Mouse (Mus musculus): ENCODE measurements at regions not wholly inside any gene's neighbourhood (a gene's known extent, or its start where the extent isn't known, plus 50 kb on each side); places are given as distances from the start of the nearest gene placed in this dataset.

- no peaks in the 10 kb centered on the region for H3K27me3 ChIP-seq (replicated peaks; ENCODE audit: control insufficient read depth, insufficient read depth, low read length)
- no peak for ATAC-seq
Measured at GRCm38 (mm10) chr19:60055121-60055874, 111.8 kb upstream of the Rab11fip2 start.

GRCm38 (mm10) chr19:60051151-60051550, 107.7 kb upstream of the Rab11fip2 start:
- Histone ChIP-seq H3K27me3 (replicated peaks; ENCODE audit: control insufficient read depth, insufficient read depth, low read length) (no peaks in the 10 kb centered on the region), H3K9ac (ENCODE audit: low read depth, low read length) (no peak overlapping the region), H3K4me2 (ENCODE audit: low read depth, low read length) (no peak overlapping the region), H3K4me3 (ENCODE audit: low read length) (no peak overlapping the region), H3K36me3 (ENCODE audit: control insufficient read depth, insufficient read depth, low read length) (no peaks in the 10 kb centered on the region), H3K27ac (ENCODE audit: low read length) (no peak overlapping the region), H3K4me1 (ENCODE audit: control insufficient read depth, insufficient read depth, low read length) (no peaks in the 10 kb centered on the region), H3K9me3 (ENCODE audit: control insufficient read depth, low read length) (no peaks in the 10 kb centered on the region)
- ATAC-seq = no peak
- WGBS = 67% methylated on average over 9 of the region's 9 CpGs

More at GRCm38 (mm10) chr19:60055121-60055874, 111.8 kb upstream of the Rab11fip2 start:
- no peak overlapping the region for H3K27ac ChIP-seq (ENCODE audit: low read length)
- no peak overlapping the region for H3K4me3 ChIP-seq (ENCODE audit: low read length)
- no peak overlapping the region for H3K4me2 ChIP-seq (ENCODE audit: low read depth, low read length)
- no peaks in the 10 kb centered on the region for H3K4me1 ChIP-seq (ENCODE audit: control insufficient read depth, insufficient read depth, low read length)
- 75% methylated on average over 4 of the region's 4 CpGs for WGBS
- H3K9me3 ChIP-seq (ENCODE audit: control insufficient read depth, low read length) = no peaks in the 10 kb centered on the region
- no peaks in the 10 kb centered on the region for H3K36me3 ChIP-seq (ENCODE audit: control insufficient read depth, insufficient read depth, low read length)
- no peak overlapping the region for H3K9ac ChIP-seq (ENCODE audit: low read depth, low read length)

GRCm38 (mm10) chr19:60040721-60041120, 97.3 kb upstream of the Rab11fip2 start:
- H3K27ac ChIP-seq (ENCODE audit: low read length) = no peak overlapping the region
- no peaks in the 10 kb centered on the region for H3K27me3 ChIP-seq (replicated peaks; ENCODE audit: control insufficient read depth, insufficient read depth, low read length)
- no peak for ATAC-seq
- no peak overlapping the region for H3K4me2 ChIP-seq (ENCODE audit: low read depth, low read length)
- H3K4me1 ChIP-seq (ENCODE audit: control insufficient read depth, insufficient read depth, low read length) = no peaks in the 10 kb centered on the region
- H3K4me3 ChIP-seq (ENCODE audit: low read length) = no peak overlapping the region
- no peak overlapping the region for H3K9ac ChIP-seq (ENCODE audit: low read depth, low read length)
- no peaks in the 10 kb centered on the region for H3K9me3 ChIP-seq (ENCODE audit: control insufficient read depth, low read length)
- no peaks in the 10 kb centered on the region for H3K36me3 ChIP-seq (ENCODE audit: control insufficient read depth, insufficient read depth, low read length)

GRCm38 (mm10) chr19:60032667-60033066, 89.2 kb upstream of the Rab11fip2 start:
- ATAC-seq = no peak
- WGBS = 83% methylated on average over 2 of the region's 2 CpGs

GRCm38 (mm10) chr19:60030212-60030788, 86.8 kb upstream of the Rab11fip2 start:
- Histone ChIP-seq H3K9ac (ENCODE audit: low read depth, low read length) (no peak overlapping the region), H3K4me1 (ENCODE audit: control insufficient read depth, insufficient read depth, low read length) (no peaks in the 10 kb centered on the region), H3K4me3 (ENCODE audit: low read length) (no peak overlapping the region), H3K27ac (ENCODE audit: low read length) (no peak overlapping the region), H3K4me2 (ENCODE audit: low read depth, low read length) (no peak overlapping the region), H3K27me3 (replicated peaks; ENCODE audit: control insufficient read depth, insufficient read depth, low read length) (no peaks in the 10 kb centered on the region), H3K36me3 (ENCODE audit: control insufficient read depth, insufficient read depth, low read length) (no peaks in the 10 kb centered on the region), H3K9me3 (ENCODE audit: control insufficient read depth, low read length) (no peaks in the 10 kb centered on the region)
- ATAC-seq = 0 out of 2 replicates have a peak, but pooled peaks have one; percentile 31
- 36% methylated on average over 3 of the region's 3 CpGs for WGBS

More at GRCm38 (mm10) chr19:60032667-60033066, 89.2 kb upstream of the Rab11fip2 start:
- Histone ChIP-seq H3K4me3 (ENCODE audit: low read length) (no peak overlapping the region), H3K36me3 (ENCODE audit: control insufficient read depth, insufficient read depth, low read length) (no peaks in the 10 kb centered on the region), H3K9ac (ENCODE audit: low read depth, low read length) (no peak overlapping the region), H3K27me3 (replicated peaks; ENCODE audit: control insufficient read depth, insufficient read depth, low read length) (no peaks in the 10 kb centered on the region), H3K4me1 (ENCODE audit: control insufficient read depth, insufficient read depth, low read length) (no peaks in the 10 kb centered on the region), H3K4me2 (ENCODE audit: low read depth, low read length) (no peak overlapping the region), H3K9me3 (ENCODE audit: control insufficient read depth, low read length) (no peaks in the 10 kb centered on the region), H3K27ac (ENCODE audit: low read length) (no peak overlapping the region)

GRCm38 (mm10) chr19:60029720-60030119, 86.3 kb upstream of the Rab11fip2 start:
- no peaks in the 10 kb centered on the region for H3K36me3 ChIP-seq (ENCODE audit: control insufficient read depth, insufficient read depth, low read length)
- H3K27me3 ChIP-seq (replicated peaks; ENCODE audit: control insufficient read depth, insufficient read depth, low read length) = no peaks in the 10 kb centered on the region
- no peak for ATAC-seq
- no peak overlapping the region for H3K9ac ChIP-seq (ENCODE audit: low read depth, low read length)
- WGBS = 54% methylated on average over 4 of the region's 4 CpGs
- no peaks in the 10 kb centered on the region for H3K4me1 ChIP-seq (ENCODE audit: control insufficient read depth, insufficient read depth, low read length)
- no peak overlapping the region for H3K27ac ChIP-seq (ENCODE audit: low read length)
- no peaks in the 10 kb centered on the region for H3K9me3 ChIP-seq (ENCODE audit: control insufficient read depth, low read length)
- H3K4me2 ChIP-seq (ENCODE audit: low read depth, low read length) = no peak overlapping the region
- H3K4me3 ChIP-seq (ENCODE audit: low read length) = no peak overlapping the region

GRCm38 (mm10) chr19:60015614-60016300, 72.3 kb upstream of the Rab11fip2 start:
- Histone ChIP-seq H3K4me1 (ENCODE audit: control insufficient read depth, insufficient read depth, low read length) (no peaks in the 10 kb centered on the region), H3K27ac (ENCODE audit: low read length) (no peak overlapping the region), H3K4me2 (ENCODE audit: low read depth, low read length) (no peak overlapping the region), H3K9me3 (ENCODE audit: control insufficient read depth, low read length) (no peaks in the 10 kb centered on the region), H3K36me3 (ENCODE audit: control insufficient read depth, insufficient read depth, low read length) (no peaks in the 10 kb centered on the region), H3K4me3 (ENCODE audit: low read length) (no peak overlapping the region), H3K9ac (ENCODE audit: low read depth, low read length) (no peak overlapping the region), H3K27me3 (replicated peaks; ENCODE audit: control insufficient read depth, insufficient read depth, low read length) (no peaks in the 10 kb centered on the region)
- WGBS = 61% methylated on average over 12 of the region's 12 CpGs
- ATAC-seq = no peak

- WGBS = 94% methylated on average over 1 of the region's 1 CpGs
- H3K27me3 ChIP-seq (replicated peaks; ENCODE audit: control insufficient read depth, insufficient read depth, low read length) = no peaks in the 10 kb centered on the region
- no peak overlapping the region for H3K4me2 ChIP-seq (ENCODE audit: low read depth, low read length)
- H3K4me3 ChIP-seq (ENCODE audit: low read length) = no peak overlapping the region
- no peak for ATAC-seq
- H3K9me3 ChIP-seq (ENCODE audit: control insufficient read depth, low read length) = peaks cover 7% of the 10 kb centered on the region; the same call in 1 of the 2 replicates
- no peaks in the 10 kb centered on the region for H3K4me1 ChIP-seq (ENCODE audit: control insufficient read depth, insufficient read depth, low read length)
- no peak overlapping the region for H3K27ac ChIP-seq (ENCODE audit: low read length)
- no peak overlapping the region for H3K9ac ChIP-seq (ENCODE audit: low read depth, low read length)
- no peaks in the 10 kb centered on the region for H3K36me3 ChIP-seq (ENCODE audit: control insufficient read depth, insufficient read depth, low read length)
Measured at GRCm38 (mm10) chr19:59995557-59995956, 52.1 kb upstream of the Rab11fip2 start.

Data from intestine, embryonic 16.5 days (tissue).